Mouse (Mus musculus): ENCODE measurements around the gene Zmiz1. TPM values are rescaled to one million over a fixed set of nuclear protein-coding genes. Genes with fewer than 3 reads are reported as not detected.

The Zmiz1 gene
- polyA plus RNA-seq, 1 experiment, result 22.5 TPM

- H3K4me3 ChIP-seq (ENCODE audit: low read depth, low read length), result no peak overlapping the region
- H3K9me3 ChIP-seq (replicated peaks; ENCODE audit: control insufficient read depth, insufficient read depth, low read length, poor library complexity, severe bottlenecking), result no peaks in the 10 kb centered on the region
- no peaks in the 10 kb centered on the region for H3K4me1 ChIP-seq (ENCODE audit: control insufficient read depth, insufficient read depth, low read length)
- TF ChIP-seq CTCF (IDR thresholded peaks at IDR 0.05; ENCODE audit: low read depth, low read length) (no peak), EP300 (IDR thresholded peaks at IDR 0.05; ENCODE audit: insufficient read depth, low read depth, low read length) (no peak), POLR2A (IDR thresholded peaks at IDR 0.05; ENCODE audit: insufficient read depth, low read length) (no peak)
- H3K27ac ChIP-seq (ENCODE audit: insufficient read depth, low read length), result no peak overlapping the region
- no peak overlapping the region for H3K9ac ChIP-seq (ENCODE audit: low read depth, poor library complexity, severe bottlenecking)
- no peaks in the 10 kb centered on the region for H3K27me3 ChIP-seq (ENCODE audit: control insufficient read depth, insufficient read depth, low read length, poor library complexity, severe bottlenecking)
- H3K36me3 ChIP-seq (ENCODE audit: control insufficient read depth, insufficient read depth, low read length, poor library complexity, severe bottlenecking), result no peaks in the 10 kb centered on the region
Observed at GRCm38 (mm10) chr14:25483285-25483684, 24.3 kb downstream of the Zmiz1 start.

- TF ChIP-seq POLR2A (IDR thresholded peaks at IDR 0.05; ENCODE audit: insufficient read depth, low read length) (no peak), CTCF (IDR thresholded peaks at IDR 0.05; ENCODE audit: low read depth, low read length) (no peak)
- Histone ChIP-seq H3K9me3 (replicated peaks; ENCODE audit: control insufficient read depth, insufficient read depth, low read length, poor library complexity, severe bottlenecking) (no peaks in the 10 kb centered on the region), H3K4me1 (ENCODE audit: control insufficient read depth, insufficient read depth, low read length) (no peaks in the 10 kb centered on the region), H3K27ac (ENCODE audit: insufficient read depth, low read length) (no peak overlapping the region), H3K4me3 (ENCODE audit: low read depth, low read length) (no peak overlapping the region), H3K9ac (ENCODE audit: low read depth, poor library complexity, severe bottlenecking) (no peak overlapping the region), H3K27me3 (ENCODE audit: control insufficient read depth, insufficient read depth, low read length, poor library complexity, severe bottlenecking) (no peaks in the 10 kb centered on the region), H3K36me3 (ENCODE audit: control insufficient read depth, insufficient read depth, low read length, poor library complexity, severe bottlenecking) (no peaks in the 10 kb centered on the region)
Observed at GRCm38 (mm10) chr14:25484049-25484448, 25.1 kb downstream of the Zmiz1 start.

- H3K9me3 ChIP-seq (replicated peaks; ENCODE audit: control insufficient read depth, insufficient read depth, low read length, poor library complexity, severe bottlenecking), result no peaks in the 10 kb centered on the region
- no peak overlapping the region for H3K9ac ChIP-seq (ENCODE audit: low read depth, poor library complexity, severe bottlenecking)
- TF ChIP-seq CTCF (IDR thresholded peaks at IDR 0.05; ENCODE audit: low read depth, low read length) (no peak), POLR2A (IDR thresholded peaks at IDR 0.05; ENCODE audit: insufficient read depth, low read length) (no peak), EP300 (IDR thresholded peaks at IDR 0.05; ENCODE audit: insufficient read depth, low read depth, low read length) (no peak)
- no peaks in the 10 kb centered on the region for H3K4me1 ChIP-seq (ENCODE audit: control insufficient read depth, insufficient read depth, low read length)
- H3K4me3 ChIP-seq (ENCODE audit: low read depth, low read length), result no peak overlapping the region
- no peaks in the 10 kb centered on the region for H3K36me3 ChIP-seq (ENCODE audit: control insufficient read depth, insufficient read depth, low read length, poor library complexity, severe bottlenecking)
- H3K27ac ChIP-seq (ENCODE audit: insufficient read depth, low read length), result no peak overlapping the region
- no peaks in the 10 kb centered on the region for H3K27me3 ChIP-seq (ENCODE audit: control insufficient read depth, insufficient read depth, low read length, poor library complexity, severe bottlenecking)
Observed at GRCm38 (mm10) chr14:25486220-25486619, 27.2 kb downstream of the Zmiz1 start.

GRCm38 (mm10) chr14:25486742-25487469, 27.9 kb downstream of the Zmiz1 start:
- no peaks in the 10 kb centered on the region for H3K27me3 ChIP-seq (ENCODE audit: control insufficient read depth, insufficient read depth, low read length, poor library complexity, severe bottlenecking)
- H3K4me3 ChIP-seq (ENCODE audit: low read depth, low read length), result no peak overlapping the region
- no peak for TF ChIP-seq EP300 (IDR thresholded peaks at IDR 0.05; ENCODE audit: insufficient read depth, low read depth, low read length)
- no peak for TF ChIP-seq POLR2A (IDR thresholded peaks at IDR 0.05; ENCODE audit: insufficient read depth, low read length)
- no peak for TF ChIP-seq CTCF (IDR thresholded peaks at IDR 0.05; ENCODE audit: low read depth, low read length)
- H3K27ac ChIP-seq (ENCODE audit: insufficient read depth, low read length), result no peak overlapping the region
- no peaks in the 10 kb centered on the region for H3K4me1 ChIP-seq (ENCODE audit: control insufficient read depth, insufficient read depth, low read length)
- H3K9me3 ChIP-seq (replicated peaks; ENCODE audit: control insufficient read depth, insufficient read depth, low read length, poor library complexity, severe bottlenecking), result no peaks in the 10 kb centered on the region
- no peak overlapping the region for H3K9ac ChIP-seq (ENCODE audit: low read depth, poor library complexity, severe bottlenecking)
- no peaks in the 10 kb centered on the region for H3K36me3 ChIP-seq (ENCODE audit: control insufficient read depth, insufficient read depth, low read length, poor library complexity, severe bottlenecking)

GRCm38 (mm10) chr14:25487470-25487955, 28.5 kb downstream of the Zmiz1 start:
- H3K4me3 ChIP-seq (ENCODE audit: low read depth, low read length), result no peak overlapping the region
- no peak overlapping the region for H3K9ac ChIP-seq (ENCODE audit: low read depth, poor library complexity, severe bottlenecking)
- no peaks in the 10 kb centered on the region for H3K36me3 ChIP-seq (ENCODE audit: control insufficient read depth, insufficient read depth, low read length, poor library complexity, severe bottlenecking)
- H3K27ac ChIP-seq (ENCODE audit: insufficient read depth, low read length), result no peak overlapping the region
- no peaks in the 10 kb centered on the region for H3K9me3 ChIP-seq (replicated peaks; ENCODE audit: control insufficient read depth, insufficient read depth, low read length, poor library complexity, severe bottlenecking)
- TF ChIP-seq POLR2A (IDR thresholded peaks at IDR 0.05; ENCODE audit: insufficient read depth, low read length) (no peak), CTCF (IDR thresholded peaks at IDR 0.05; ENCODE audit: low read depth, low read length) (no peak), EP300 (IDR thresholded peaks at IDR 0.05; ENCODE audit: insufficient read depth, low read depth, low read length) (no peak)
- no peaks in the 10 kb centered on the region for H3K27me3 ChIP-seq (ENCODE audit: control insufficient read depth, insufficient read depth, low read length, poor library complexity, severe bottlenecking)
- no peaks in the 10 kb centered on the region for H3K4me1 ChIP-seq (ENCODE audit: control insufficient read depth, insufficient read depth, low read length)

- H3K4me1 ChIP-seq (ENCODE audit: control insufficient read depth, insufficient read depth, low read length), result no peaks in the 10 kb centered on the region
- H3K27me3 ChIP-seq (ENCODE audit: control insufficient read depth, insufficient read depth, low read length, poor library complexity, severe bottlenecking), result no peaks in the 10 kb centered on the region
- H3K4me3 ChIP-seq (ENCODE audit: low read depth, low read length), result no peak overlapping the region
- no peak for TF ChIP-seq EP300 (IDR thresholded peaks at IDR 0.05; ENCODE audit: insufficient read depth, low read depth, low read length)
- no peak for TF ChIP-seq POLR2A (IDR thresholded peaks at IDR 0.05; ENCODE audit: insufficient read depth, low read length)
- TF ChIP-seq CTCF (IDR thresholded peaks at IDR 0.05; ENCODE audit: low read depth, low read length), result no peak
- no peak overlapping the region for H3K27ac ChIP-seq (ENCODE audit: insufficient read depth, low read length)
- no peaks in the 10 kb centered on the region for H3K9me3 ChIP-seq (replicated peaks; ENCODE audit: control insufficient read depth, insufficient read depth, low read length, poor library complexity, severe bottlenecking)
- no peaks in the 10 kb centered on the region for H3K36me3 ChIP-seq (ENCODE audit: control insufficient read depth, insufficient read depth, low read length, poor library complexity, severe bottlenecking)
- H3K9ac ChIP-seq (ENCODE audit: low read depth, poor library complexity, severe bottlenecking), result no peak overlapping the region
Observed at GRCm38 (mm10) chr14:25488097-25488613, 29.2 kb downstream of the Zmiz1 start.
